Mouse (Mus musculus) NIH3T3 (cell line): ENCODE data around the gene Nrp1.

Source experiments
- DNase-seq: peaks from one replicate; pipeline ENCODE4 v3.0.0-alpha.2; 2012; ENCODE audit warnings: low read depth

Nrp1 gene

GRCm38 (mm10) chr8:128371026-128371425 lies 12.6 kb downstream of the Nrp1 start:
- DNase-seq, result no peak

GRCm38 (mm10) chr8:128371789-128372188 lies 13.4 kb downstream of the Nrp1 start:
- no peak for DNase-seq

DNA sequence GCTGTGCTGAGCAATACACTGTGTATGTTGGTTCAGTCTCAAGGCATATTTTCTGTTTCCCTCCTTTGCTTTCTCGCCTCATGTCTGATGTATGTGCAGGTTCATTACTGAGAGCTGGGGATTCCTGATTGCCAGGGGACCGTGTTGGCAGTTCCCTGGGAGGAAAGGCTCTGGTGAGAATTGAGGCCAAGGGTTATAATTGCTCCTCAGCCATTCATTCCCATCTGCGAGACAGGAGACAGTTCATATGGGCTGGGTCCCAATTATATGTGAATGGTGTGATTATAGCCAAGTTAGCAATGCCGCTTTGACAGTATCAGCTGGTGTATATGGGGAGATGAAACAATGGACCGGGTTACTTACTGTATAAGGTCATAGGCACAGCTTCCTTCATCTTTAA lies 14.3 kb downstream of the Nrp1 start:
- no peak for DNase-seq

DNA sequence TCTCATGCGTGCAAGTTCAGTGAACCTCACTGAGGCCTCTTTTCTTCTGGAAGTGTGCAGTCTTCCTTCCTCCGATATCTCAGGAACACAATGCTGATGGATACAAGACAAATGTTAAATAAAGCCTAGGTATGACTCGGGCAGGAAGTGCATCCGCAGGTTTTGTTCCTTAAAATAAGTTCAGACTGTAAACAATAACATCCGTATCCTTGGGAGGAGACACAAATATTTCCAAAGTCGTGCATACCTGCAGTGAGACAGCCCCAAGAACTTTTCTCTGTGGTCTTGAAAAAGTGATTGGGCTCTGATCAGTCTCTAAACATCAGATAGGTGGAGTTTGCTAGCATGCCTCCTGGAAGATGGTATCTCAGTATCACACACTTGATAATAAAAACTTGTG lies 15.0 kb downstream of the Nrp1 start:
- no peak for DNase-seq

DNA sequence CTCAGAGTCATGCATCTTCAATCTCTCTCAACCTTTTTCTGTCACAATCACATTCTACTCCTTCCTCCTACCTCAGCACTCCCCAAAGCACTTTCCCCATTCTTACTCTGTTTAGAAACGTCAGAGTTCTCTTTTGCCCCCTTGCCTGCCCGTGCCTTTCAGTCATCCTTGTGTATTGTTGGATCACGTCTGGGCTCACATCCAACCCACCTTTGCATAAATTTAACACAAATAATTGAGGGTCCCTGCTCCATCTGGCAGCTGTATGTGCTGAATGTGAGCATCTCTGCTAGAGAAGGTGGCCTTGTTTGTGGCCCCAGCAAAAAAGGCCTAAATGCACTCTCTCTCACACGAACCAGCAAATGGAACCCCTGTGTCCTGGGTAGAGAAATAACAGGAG lies 16.9 kb downstream of the Nrp1 start:
- DNase-seq, result no peak

DNA sequence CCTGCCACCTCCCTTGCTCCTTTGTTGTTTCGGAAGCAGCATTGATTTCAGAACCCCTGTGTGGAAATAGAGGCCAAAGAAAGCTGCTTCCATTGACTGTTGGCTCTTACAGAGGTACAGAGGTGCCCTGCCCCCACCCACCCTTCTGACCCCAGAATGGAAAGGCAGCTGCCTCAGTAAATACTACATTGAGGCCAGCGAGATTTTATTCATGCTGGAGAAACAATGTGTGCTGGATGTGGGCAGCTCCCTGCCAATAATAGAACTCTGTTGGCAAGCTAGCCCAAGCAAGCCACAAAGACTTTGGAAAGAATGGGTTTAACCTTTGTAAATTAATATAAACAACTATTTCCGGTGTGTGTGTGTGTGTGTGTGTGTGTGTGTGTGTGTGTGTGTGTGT lies 24.8 kb downstream of the Nrp1 start:
- peak; percentile 37 for DNase-seq

DNA sequence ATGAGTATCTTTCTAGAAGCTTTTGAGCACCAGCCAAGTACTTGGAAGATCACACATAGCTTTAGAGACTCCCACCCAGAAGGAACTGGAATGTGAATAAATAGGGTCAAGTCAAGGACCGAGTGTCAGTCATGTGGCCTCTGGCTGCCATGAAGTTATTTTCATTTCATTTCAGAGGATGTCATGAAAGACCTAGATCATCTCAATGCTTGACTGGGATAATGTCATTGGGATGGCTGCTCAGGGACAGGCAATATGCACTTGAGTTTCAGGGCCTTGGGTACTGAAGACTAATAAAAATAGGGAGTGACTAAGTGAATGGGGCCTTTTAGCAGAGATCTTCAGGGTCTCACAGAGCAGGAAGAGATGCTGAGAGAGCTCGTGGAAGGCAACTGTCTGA lies 26.0 kb downstream of the Nrp1 start:
- no peak for DNase-seq

DNA sequence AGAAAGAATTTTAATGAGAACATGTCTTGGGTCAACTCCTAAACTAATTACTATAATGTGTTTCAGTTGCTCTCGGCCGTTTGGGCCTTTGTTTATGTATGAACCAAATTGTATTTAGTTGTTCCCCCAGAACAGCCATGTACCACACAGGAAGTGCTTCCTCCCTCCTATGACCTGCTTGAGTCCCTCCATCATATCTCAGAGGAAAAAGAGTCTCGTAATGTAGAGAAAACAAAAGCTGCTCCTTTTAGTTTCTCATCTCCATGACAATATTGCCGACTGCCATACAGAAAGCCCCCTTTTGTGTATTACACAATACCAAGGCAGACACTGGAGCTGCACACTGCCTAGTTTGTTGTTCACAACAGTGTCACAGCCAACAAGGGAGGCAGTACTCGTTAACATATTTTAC lies 26.5 kb downstream of the Nrp1 start:
- DNase-seq, result no peak

- DNase-seq, result no peak
These were observed 28.7 kb downstream of the Nrp1 start for GRCm38 (mm10) chr8:128386963-128387621.

GRCm38 (mm10) chr8:128390759-128391158 lies 32.4 kb downstream of the Nrp1 start:
- no peak for DNase-seq

- no peak for DNase-seq
These were observed 32.9 kb downstream of the Nrp1 start for GRCm38 (mm10) chr8:128391182-128391760.

DNA sequence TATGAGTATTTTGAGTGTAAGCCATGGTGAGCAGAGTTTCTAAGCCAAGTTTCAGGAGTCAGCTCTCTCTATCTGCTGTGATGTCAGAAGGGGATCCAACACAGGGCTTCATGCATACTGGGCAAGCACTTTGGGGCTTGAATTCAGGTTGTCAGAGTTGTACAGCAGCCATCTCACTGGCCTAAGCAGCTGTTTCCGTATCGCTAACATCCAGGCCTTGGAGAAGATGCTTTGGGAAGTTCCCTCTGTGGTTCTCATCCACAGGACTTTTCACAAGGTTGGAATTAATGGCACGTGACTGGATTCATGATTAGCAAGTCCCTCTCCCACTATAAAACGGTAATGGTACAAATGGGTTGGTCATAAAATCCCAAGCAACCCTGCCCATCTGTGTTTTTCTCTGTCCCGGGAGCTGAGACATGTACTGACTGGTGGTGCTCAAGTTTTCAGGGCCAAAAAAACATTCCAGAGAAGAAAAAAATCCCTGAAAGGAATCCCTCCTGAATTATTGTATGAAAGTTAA lies 36.3 kb downstream of the Nrp1 start:
- DNase-seq, result no peak

DNA sequence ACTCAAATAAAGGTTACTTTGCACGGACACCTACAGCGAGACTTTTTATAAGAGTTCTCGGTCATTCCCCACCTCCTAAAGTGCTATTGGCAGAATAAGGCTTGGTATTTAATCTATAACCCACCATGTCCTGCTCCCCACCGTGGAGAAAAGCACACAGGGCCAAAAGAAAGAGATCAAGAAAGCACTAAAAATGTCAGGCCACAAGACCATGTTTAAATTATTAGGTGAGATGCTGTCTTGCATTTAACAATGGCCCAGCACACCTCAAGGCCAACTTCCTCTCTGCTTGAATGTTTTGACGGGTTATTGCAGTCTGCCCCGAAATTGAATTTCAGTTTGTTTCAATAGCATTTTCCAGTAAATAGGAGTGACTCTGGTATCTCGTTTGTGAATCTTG lies 38.6 kb downstream of the Nrp1 start:
- no peak for DNase-seq

DNA sequence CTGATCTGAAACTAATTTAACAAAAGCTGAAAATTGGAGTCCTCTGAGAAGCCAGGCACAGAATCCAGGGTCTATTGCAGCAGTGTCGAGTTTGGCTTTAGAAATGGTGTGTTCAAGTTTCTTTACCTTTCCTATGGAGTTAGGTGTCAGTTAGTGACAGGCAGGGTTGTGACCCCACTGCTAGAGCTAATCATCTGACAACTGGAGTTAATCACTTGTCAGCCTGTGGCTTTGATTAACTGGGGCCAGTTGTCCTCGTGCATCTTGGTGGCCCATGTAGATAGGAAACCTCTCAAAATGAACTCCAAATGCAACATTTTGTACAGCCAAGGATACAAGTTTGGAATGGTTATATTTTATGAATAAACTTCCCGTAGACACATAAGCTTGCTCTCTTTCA lies 39.0 kb downstream of the Nrp1 start:
- DNase-seq, result no peak

DNA sequence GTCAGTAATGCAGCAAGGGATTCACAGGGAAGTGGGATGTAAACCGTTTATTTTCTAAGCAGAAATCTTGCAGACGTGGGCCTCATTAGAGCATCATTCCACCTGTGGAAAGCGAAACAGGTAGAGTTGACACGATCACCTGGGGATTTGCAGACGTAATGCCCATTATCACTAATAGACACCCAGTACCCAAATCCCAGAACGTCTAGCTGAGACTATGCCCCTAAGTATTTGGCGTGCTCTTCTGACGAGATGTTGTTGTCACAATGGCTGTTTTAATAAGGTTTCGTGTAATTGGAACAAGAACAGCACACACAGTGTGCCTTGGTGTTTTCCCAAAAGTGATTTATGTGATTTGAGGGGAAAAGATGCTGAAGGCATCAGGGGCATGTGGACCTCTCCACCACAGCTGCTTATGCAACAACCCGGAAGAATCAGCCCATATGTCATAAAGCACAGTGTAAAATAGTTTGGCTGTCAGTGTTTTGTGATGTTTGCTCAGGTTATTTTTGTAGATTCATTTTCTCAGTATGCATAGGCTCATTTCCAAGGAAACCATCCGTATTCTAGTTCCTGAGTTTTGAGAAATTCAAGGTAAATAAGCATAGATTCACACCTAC lies 40.2 kb downstream of the Nrp1 start:
- DNase-seq, result no peak

GRCm38 (mm10) chr8:128400286-128400685 lies 41.9 kb downstream of the Nrp1 start:
- no peak for DNase-seq

GRCm38 (mm10) chr8:128404876-128405275 lies 46.5 kb downstream of the Nrp1 start:
- peak; percentile 36 for DNase-seq

GRCm38 (mm10) chr8:128413381-128413780 lies 55.0 kb downstream of the Nrp1 start:
- DNase-seq, result no peak

- DNase-seq, result peak; percentile 70
These were observed 57.6 kb downstream of the Nrp1 start for GRCm38 (mm10) chr8:128415730-128416684.

DNA sequence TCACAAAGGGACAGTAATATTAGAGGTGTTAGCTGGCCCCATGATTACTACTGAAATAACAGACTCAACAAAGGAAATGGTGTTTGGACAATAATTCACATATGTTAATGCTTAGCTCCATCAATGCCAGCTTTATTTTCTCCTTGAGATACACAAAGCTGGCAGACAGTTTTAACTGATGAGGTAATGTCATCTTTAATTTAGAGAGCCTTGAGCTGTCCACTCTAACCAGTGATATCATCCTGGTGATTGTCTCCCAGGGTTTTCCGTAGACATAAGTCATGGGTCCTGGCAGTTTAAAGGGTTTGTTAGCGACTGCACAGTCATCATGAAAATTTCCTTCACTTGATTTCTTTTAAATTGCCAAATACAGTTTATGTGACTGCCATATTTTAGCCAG lies 58.5 kb downstream of the Nrp1 start:
- peak; percentile 44 for DNase-seq

DNA sequence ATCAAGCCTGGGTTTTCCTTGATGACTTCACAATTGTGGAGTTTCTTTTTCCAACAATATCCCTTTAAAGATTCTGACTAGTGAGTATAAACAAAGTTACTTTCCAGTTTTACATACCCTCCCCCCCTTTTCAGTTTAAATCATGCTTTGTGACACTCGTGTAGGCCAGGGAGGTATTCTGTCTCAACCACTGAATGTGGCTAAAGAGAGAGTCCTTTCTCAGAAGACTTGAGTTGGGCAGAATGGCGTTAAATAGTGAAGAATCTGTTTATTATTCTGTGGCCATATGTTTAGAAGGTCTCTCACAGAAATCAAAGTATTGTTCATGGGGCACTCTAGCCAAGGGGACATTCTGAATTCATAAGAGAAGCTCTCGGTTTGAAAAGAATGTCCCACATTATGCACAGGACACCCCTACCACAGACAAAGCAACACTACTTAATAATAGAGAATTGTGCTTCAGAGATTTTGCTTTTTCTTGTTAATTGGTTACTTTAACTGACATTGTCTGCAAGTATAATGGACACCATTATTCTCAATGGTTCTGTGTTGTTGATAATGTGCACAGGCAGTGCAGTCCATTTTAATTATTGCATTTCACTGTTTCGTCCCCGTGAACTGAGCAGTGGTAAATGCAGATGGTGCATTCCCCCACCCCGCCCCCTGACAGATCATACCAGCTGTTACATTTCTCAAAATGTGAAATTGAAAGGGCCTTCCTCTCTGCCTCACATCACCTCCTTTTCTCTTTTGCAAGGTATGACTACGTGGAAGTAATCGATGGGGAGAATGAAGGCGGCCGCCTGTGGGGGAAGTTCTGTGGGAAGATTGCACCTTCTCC lies 59.8 kb downstream of the Nrp1 start:
- DNase-seq, result no peak
